Mouse (Mus musculus) cerebellum, adult 2 months (tissue): Measurements from ENCODE around the gene Hpse2.

Source experiments
- CTCF ChIP-seq: fragments of 200-500 bp; IDR thresholded peaks from 2 replicates; pipeline ENCODE4 v1.5.1; 2011; ENCODE audit warnings: low read depth, mild to moderate bottlenecking, control low read depth, low read length, moderate library complexity, borderline replicate concordance; ENCODE audit not compliant: insufficient read depth
- POLR2A ChIP-seq: fragments of 200-500 bp; IDR thresholded peaks from 2 replicates; pipeline ENCODE4 v1.6.1; 2011; ENCODE audit warnings: low read length, control low read depth, borderline replicate concordance; ENCODE audit not compliant: insufficient read depth

DNA sequence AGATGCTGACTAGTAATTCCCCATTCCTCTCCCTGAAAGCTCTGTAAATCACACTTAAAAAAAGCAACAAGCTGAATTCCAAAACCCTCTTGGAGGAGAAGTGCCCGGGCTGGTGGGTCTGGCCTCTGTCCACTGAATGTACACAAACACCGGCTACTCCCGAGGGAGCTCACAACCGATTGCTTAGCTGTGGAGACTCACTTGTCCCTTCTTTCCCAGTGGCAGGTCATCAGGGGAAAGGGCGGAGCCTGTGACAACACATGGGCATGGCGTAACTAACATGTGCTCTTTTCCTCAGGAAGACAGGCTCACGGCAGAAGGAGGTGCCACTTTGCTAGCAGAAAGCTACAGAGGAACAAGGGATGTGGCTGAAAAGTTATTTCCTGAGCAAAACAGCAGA is 483.4 kb downstream of the Hpse2 start:
- TF ChIP-seq CTCF: no peak
- no peak for TF ChIP-seq POLR2A
